Mouse (Mus musculus) embryonic fibroblast, embryonic 13.5 days (primary cell): ENCODE measurements around the gene Dhrs13. TPM values are rescaled to one million over a fixed set of nuclear protein-coding genes. Genes with fewer than 3 reads are reported as not detected.

Experiments
- H3K27ac ChIP-seq: 2 replicates; pipeline ENCODE4 v1.5.1; 2012; ENCODE audit warnings: low read length, control low read depth, inconsistent platforms; ENCODE audit not compliant: insufficient read depth
- H3K4me1 ChIP-seq: 2 replicates; pipeline ENCODE4 v1.6.1; 2011; ENCODE audit warnings: low read length; ENCODE audit not compliant: control insufficient read depth, insufficient read depth
- H3K4me3 ChIP-seq: 2 replicates; pipeline ENCODE4 v1.5.1; 2011; ENCODE audit warnings: mild to moderate bottlenecking, control low read depth, low read length; ENCODE audit not compliant: insufficient read depth
- CTCF ChIP-seq: IDR thresholded peaks from 2 replicates; pipeline ENCODE4 v1.5.1; 2011; ENCODE audit warnings: mild to moderate bottlenecking, control low read depth, low read length, moderate library complexity, borderline replicate concordance; ENCODE audit not compliant: insufficient read depth
- POLR2A ChIP-seq: IDR thresholded peaks from 2 replicates; pipeline ENCODE4 v1.6.1; 2011; ENCODE audit warnings: low read depth, mild to moderate bottlenecking, control low read depth, low read length, moderate library complexity
- polyA plus RNA-seq: library from polyadenylated mRNA; stranded (reverse); fragments of >200 nt; gene quantifications from 2 replicates; pipeline ENCODE4 v1.2.4, GENCODE M21; 2011; ENCODE audit warnings: low read depth; ENCODE audit not compliant: missing spikeins, insufficient read length

The Dhrs13 gene
- polyA plus RNA-seq, result 5.7 and 8.3 TPM in 2 replicates

DNA sequence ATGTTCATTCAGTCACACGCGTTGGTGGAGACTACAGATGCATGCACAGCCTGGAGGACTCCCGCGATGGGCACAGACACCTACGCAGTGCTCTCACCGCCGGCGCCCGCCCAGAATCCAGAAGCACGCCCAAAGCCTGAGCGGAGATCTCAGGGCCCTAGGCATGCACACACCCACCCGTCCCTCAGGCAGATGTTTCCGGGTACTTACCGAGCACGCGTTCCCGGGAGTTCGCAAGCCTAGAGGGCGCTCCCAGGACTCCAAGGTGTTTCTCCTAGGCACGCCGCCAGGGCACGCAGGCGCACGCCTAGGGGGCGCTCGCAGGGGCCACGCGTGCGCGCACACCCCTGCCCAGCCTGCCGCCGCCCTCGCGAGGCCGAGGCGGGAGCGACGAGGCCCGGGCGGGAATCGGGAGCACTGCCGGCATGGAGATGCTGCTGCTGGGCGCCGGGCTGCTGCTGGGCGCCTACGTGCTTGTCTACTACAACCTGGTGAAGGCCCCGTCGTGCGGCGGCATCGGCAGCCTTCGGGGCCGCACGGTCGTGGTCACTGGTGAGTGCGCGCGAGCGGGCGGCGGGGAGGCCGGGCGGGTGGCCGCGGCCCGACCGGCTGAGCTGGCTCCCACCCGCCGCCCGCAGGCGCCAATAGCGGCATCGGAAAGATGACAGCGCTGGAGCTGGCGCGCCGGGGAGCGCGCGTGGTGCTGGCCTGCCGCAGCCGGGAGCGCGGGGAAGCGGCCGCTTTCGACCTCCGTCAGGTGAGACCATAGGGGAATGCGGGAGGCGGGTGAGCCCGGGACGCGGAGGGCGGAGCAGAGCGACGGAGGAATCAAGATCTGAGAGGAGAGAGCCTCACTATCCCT, at the start of gene Dhrs13:
TSS of gene Dhrs13 (plus strand) at position 334 of the 862 bp plus-strand sequence.
- peak within 1 kb of the TSS; percentile 55 for H3K27ac ChIP-seq
- TF ChIP-seq POLR2A, result peak; percentile 60
- TF ChIP-seq CTCF, result peak; percentile 89
- H3K4me1 ChIP-seq, result peaks cover 4% of the 10 kb centered on the region
- peak within 1 kb of the TSS; percentile 59 for H3K4me3 ChIP-seq

DNA sequence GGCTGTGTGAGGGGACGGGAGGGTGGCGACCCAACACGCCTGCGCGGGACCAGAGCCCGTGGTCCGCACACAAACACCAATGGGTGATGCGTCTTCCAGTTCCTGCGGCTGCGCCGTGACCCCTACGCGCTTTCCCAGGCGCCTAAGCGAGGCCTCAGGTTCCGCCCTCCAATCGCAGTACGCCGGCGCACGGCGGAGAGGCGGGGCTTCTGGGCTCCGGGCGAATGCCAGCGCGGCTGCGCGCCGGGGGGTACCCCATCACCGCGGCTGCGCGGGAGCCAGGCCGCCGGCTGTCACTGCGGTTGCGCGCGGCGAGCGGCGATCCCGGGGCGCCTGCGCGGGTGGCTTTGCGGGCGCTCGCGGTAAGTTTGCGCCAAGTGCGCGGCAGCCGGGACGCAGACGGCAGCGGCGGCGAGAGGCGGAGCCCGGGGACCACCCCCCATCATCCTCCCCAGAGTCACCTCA, 49.6 kb upstream of the Dhrs13 start, which contains the start of gene Phf12:
TSS of gene Phf12 (plus strand) at position 314 of the 465 bp plus-strand sequence.
- no peaks in the 10 kb centered on the region; the same call in 1 of the 2 replicates for H3K4me1 ChIP-seq
- TF ChIP-seq POLR2A (peak; percentile 53), CTCF (no peak)
- H3K27ac ChIP-seq, result peak within 1 kb of the TSS; percentile 92
- H3K4me3 ChIP-seq, result peak within 1 kb of the TSS; percentile 94

DNA sequence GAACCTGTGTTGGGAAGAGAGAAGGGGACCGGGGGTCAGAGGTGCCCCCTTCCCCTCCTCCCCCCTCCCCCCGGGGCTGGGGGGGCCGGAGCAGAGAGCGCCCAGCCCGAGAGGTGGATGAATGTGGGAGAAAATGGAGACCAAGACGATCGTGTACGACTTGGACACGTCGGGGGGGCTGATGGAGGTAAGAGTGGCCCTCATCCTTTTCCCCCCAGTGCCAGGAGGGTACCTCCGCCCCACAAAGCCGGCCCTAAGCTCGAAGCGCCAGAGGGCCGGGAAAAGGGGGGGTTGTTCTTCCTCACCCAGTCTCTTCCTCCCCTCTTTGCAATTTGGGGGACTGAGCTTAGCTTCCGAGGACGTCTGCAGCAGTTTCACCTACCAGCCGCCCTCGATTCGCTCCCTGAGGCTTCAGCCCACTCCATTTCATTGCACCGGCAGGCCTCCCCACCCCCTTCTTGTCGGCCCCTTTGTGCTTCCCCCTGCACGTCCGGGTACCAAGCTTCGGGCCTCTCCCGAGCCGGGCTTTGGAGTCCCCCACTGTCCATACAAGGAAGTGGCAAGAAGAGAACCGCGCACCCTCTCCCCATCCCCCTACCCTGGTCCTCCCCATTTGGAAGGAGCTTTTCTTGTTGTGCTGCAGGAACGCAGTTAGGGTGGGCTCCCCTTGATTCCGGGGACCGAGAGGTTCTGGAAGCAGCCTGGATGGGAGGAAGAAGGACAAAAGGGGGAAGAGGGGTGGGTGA, 48.7 kb upstream of the Dhrs13 start:
- H3K4me3 ChIP-seq, result peak overlapping the region; percentile 94
- TF ChIP-seq CTCF, result no peak
- peak; percentile 20; the same call in 1 of the 2 replicates for TF ChIP-seq POLR2A
- no peaks in the 10 kb centered on the region; the same call in 1 of the 2 replicates for H3K4me1 ChIP-seq
- H3K27ac ChIP-seq, result peak overlapping the region; percentile 92

DNA sequence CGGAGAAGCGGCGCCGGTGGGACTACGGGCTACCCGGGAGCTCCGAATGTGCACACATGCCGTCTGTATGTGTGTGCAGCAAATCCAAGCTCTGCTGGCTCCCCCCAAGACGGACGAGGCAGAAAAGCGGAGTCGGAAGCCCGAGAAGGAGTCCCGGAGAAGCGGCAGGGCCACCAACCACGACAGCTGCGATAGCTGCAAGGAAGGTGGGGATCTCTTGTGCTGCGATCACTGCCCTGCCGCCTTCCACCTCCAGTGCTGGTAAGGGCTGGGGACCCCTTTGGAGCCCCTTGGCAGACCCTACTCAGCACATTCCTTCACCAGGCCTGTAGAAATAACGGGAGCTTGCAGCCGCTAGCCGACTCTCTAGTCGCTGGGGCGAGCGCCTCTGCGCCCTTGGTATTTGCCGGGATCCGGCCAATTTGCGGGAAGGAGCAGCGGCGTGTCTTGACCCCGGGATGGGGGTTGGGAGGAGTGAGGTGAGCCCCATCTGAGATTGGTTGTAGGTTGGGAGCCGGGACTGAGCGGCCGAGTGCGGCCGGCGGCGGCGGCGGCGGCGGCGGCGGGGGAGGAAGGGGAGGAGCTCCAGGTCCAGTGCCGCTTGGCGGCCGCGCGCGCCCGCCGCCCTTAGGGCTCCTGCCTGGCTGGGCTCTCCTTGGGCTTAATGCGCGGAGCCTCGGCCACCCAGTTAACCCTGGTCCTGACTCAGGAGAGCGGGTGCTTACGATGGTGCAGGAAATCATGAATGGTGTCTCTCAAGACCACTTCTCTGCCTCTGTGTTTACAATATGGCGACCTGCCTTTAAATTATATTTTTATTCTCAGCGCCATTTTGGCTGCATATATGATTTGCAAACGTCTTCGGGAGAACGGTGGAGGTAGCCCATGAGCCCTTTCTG, 47.9 kb upstream of the Dhrs13 start:
- TF ChIP-seq CTCF, result no peak
- TF ChIP-seq POLR2A, result peak; percentile 63
- Histone ChIP-seq H3K4me3 (peak overlapping the region; percentile 94), H3K27ac (peak overlapping the region; percentile 92), H3K4me1 (peaks cover under 1% of the 10 kb centered on the region; the same call in 1 of the 2 replicates)

DNA sequence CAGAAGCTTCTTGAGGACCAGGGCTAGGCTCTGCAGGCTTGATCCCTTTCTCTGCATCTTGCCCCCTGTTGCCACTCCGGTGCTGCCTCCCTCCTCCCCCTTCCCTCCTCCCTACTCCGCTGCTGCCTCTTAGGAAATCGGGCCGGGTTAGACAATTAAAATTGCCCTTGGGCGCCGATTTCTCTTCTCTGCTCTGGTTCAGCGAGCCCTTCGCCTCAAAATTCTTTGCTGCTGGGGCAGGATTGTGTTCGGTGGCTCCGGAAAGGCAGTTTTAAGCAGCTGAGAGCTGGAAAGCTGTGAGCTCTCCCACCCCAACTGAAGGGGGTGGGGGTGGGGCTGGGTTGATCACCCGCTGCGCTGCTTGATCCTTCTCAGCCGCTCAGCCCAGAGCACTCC, 47.2 kb upstream of the Dhrs13 start:
- H3K4me1 ChIP-seq, result peaks cover 2% of the 10 kb centered on the region; the same call in 1 of the 2 replicates
- H3K27ac ChIP-seq, result peak overlapping the region; percentile 84
- TF ChIP-seq POLR2A, result no peak
- no peak for TF ChIP-seq CTCF
- H3K4me3 ChIP-seq, result peak overlapping the region; percentile 94

DNA sequence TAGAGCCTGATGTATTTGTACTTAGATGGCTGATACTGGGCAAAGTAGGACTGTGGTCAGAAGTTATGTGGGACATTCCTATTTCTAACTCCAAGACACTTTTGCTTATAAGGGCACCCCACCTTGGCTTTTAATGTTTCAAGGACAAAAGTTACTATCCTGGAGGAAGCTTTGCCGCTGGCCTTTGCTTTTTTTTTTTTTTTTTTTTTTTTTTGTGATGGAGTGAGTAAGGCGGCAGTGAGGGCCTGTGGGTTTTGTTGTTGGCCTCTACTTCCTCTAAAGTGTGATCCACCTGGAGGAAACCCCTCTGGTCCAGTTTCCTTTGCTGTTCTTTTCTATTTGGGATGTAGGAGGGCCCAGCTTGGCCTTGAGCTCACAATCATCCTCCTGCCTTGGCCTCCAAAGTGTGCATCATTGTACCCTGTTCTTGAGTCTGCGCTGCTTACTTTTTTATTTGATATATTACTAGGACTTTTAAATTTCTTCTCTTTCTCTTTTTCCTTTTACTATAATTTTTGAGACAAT, 46.5 kb upstream of the Dhrs13 start:
- peak overlapping the region; percentile 65 for H3K27ac ChIP-seq
- TF ChIP-seq CTCF (no peak), POLR2A (no peak)

DNA sequence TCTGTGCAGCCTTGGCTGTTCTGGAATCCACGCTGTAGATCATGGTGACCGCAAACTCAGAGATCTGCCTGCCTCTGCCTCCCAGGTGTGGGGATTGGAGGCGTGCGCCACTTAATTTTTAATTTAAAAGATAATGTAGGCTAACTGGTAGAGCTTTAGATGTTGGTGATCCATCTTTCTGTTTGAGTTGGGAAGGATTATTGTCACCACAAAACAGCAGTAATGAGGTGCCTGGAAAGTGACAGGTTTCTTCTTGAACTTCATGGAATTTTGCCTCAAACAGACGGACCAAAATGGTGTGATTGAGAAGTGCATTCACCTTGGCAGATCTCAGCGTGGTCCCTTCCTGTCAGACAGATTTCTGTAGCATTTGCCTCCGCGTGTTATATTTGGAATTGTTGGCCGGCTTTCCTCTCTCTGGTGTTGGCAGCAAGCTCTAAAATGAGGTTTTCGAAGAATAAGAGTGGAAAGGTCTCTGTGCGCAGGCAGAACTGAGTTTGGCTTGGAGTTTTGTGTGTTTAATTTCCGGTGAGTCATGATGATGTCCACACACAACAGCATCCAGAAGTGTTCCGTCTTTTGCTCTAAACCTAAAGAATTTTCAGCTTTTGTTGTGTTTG, 42.9 kb upstream of the Dhrs13 start:
- Histone ChIP-seq H3K4me3 (no peak overlapping the region), H3K4me1 (peaks cover 2% of the 10 kb centered on the region; the same call in 1 of the 2 replicates), H3K27ac (no peak overlapping the region)
- TF ChIP-seq CTCF (no peak), POLR2A (no peak)

More for the DNA sequence above, 46.5 kb upstream of the Dhrs13 start:
- H3K4me3 ChIP-seq, result peak overlapping the region; percentile 94
- peaks cover 2% of the 10 kb centered on the region; the same call in 1 of the 2 replicates for H3K4me1 ChIP-seq

DNA sequence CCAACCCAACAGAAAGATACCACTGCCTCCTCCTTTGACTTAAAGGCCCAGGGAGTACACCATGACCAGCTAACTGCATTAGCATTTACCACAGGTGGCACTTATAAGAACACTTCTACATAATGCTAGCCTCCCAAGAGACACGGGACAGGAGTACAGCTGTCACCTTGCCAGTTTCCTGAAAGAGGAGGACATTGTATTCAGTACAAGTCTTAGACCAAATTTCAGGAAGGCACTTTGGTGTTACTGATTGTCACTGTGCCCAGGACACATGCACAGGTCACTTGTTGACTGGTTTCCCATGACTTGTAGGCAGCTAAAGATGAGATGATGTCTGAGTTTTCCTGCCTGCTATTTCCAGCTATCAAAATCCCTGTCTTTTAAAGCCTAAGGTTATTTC, 36.5 kb upstream of the Dhrs13 start:
- TF ChIP-seq POLR2A, result no peak
- TF ChIP-seq CTCF, result no peak
- Histone ChIP-seq H3K27ac (no peak overlapping the region), H3K4me1 (no peaks in the 10 kb centered on the region), H3K4me3 (no peak overlapping the region)

DNA sequence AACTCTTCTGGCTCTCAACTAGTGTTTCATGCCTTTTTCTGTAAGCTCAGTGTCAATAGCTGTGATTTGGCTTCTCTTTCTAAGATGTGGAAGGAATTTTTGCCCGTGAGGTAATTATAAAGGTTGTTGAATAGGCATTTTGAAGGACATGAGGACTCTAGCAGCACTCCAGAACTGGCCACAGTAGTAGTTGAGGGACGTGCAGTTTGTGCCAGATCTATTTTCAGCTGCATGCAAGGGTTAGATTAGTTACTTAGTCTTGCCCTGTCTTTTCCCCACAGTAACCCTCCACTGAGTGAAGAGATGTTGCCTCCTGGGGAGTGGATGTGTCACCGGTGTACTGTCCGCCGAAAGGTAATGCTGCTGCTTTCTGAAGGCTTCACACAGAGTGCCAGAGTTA, 25.6 kb upstream of the Dhrs13 start:
- no peak overlapping the region for H3K27ac ChIP-seq
- no peaks in the 10 kb centered on the region; the same call in 1 of the 2 replicates for H3K4me1 ChIP-seq
- TF ChIP-seq CTCF (no peak), POLR2A (no peak)
- no peak overlapping the region for H3K4me3 ChIP-seq
